Mouse (Mus musculus): ENCODE data around the gene Slc52a3.

GRCm38 (mm10) chr2:151996229-151997189, at the start of gene Slc52a3:
- TF ChIP-seq GATA1 (IDR thresholded peaks at IDR 0.05; ENCODE audit: low read length), result no peak
- TF ChIP-seq TAL1 (IDR thresholded peaks at IDR 0.05; ENCODE audit: low read length), result no peak

Measured in erythroblast, embryonic 14.5 days (primary cell).